In genomic region chr10:104660298-104660697, GRCm38 (mm10) we compare ENCODE assay signal across 25 mouse cellular contexts.
DNase-seq lines count a peak whose midpoint lies in the region; ATAC-seq and TF ChIP-seq lines count a peak whose summit lies in the region.
"Had no signal": no experiment of that assay in that cellular context is flagged by ENCODE, and none has a peak within 500 bp of the region (broad histone marks: within the 10 kb centered on the region; RNA-seq: fewer than 3 reads in every experiment).

No protein-coding gene starts in this region.

- H3K9ac ChIP-seq in midbrain, embryonic 14.5 days (replicated peaks; ENCODE audit: low read length) = no peak overlapping the region
- H3K9ac ChIP-seq in midbrain, embryonic 11.5 days (ENCODE audit: low read length) = no peak overlapping the region
- H3K9ac ChIP-seq: heart, embryonic 13.5 days; hindbrain, embryonic 15.5 days; liver, embryonic 15.5 days; lung, embryonic 15.5 days had no signal

- no peak for ATAC-seq in midbrain, embryonic 14.5 days (ENCODE audit: low FRiP score, low TSS enrichment)
- no peak for ATAC-seq in midbrain, embryonic 11.5 days (ENCODE audit: low FRiP score)
- no peak for ATAC-seq in megakaryocyte, adult 5-6 weeks (ENCODE audit: poor library complexity, severe bottlenecking)
- ATAC-seq: forebrain, embryonic 16.5 days; intestine, postnatal 0 days had no signal

- no peaks in the 10 kb centered on the region for H3K27me3 ChIP-seq in midbrain, embryonic 14.5 days (ENCODE audit: control insufficient read depth, insufficient read depth, low read length)
- H3K27me3 ChIP-seq in midbrain, embryonic 11.5 days (ENCODE audit: control insufficient read depth, insufficient read depth, low read length) = no peaks in the 10 kb centered on the region
- H3K27me3 ChIP-seq: heart, embryonic 13.5 days; hindbrain, embryonic 15.5 days; liver, embryonic 15.5 days; lung, embryonic 15.5 days had no signal

- H3K4me2 ChIP-seq in midbrain, embryonic 14.5 days (ENCODE audit: low read length) = no peak overlapping the region
- no peak overlapping the region for H3K4me2 ChIP-seq in midbrain, embryonic 11.5 days
- H3K4me2 ChIP-seq: heart, embryonic 13.5 days; hindbrain, embryonic 15.5 days; liver, embryonic 15.5 days; lung, embryonic 15.5 days had no signal

- H3K27ac ChIP-seq in midbrain, embryonic 14.5 days (replicated peaks; ENCODE audit: low read depth, low read length) = no peak overlapping the region
- H3K27ac ChIP-seq in midbrain, embryonic 11.5 days (ENCODE audit: low read depth, low read length) = no peak overlapping the region
- H3K27ac ChIP-seq: forebrain, embryonic 10.5 days; heart, adult 2 months; heart, embryonic 13.5 days; hindbrain, embryonic 15.5 days; liver, embryonic 15.5 days; lung, embryonic 15.5 days had no signal

- H3K9me3 ChIP-seq in midbrain, embryonic 14.5 days (ENCODE audit: control insufficient read depth, low read length) = no peaks in the 10 kb centered on the region
- H3K9me3 ChIP-seq in midbrain, embryonic 11.5 days (ENCODE audit: control insufficient read depth, low read length) = no peaks in the 10 kb centered on the region
- H3K9me3 ChIP-seq: forebrain, embryonic 10.5 days; heart, embryonic 13.5 days; hindbrain, embryonic 15.5 days; liver, embryonic 15.5 days; lung, embryonic 15.5 days had no signal

- peak; percentile 33 for DNase-seq in midbrain, embryonic 14.5 days
- no peak for DNase-seq in midbrain, embryonic 11.5 days (ENCODE audit: low spot score, missing footprints)
- DNase-seq in brain, embryonic 14.5 days (ENCODE audit: low read depth) = peak; percentile 45
- peak; percentile 66 for DNase-seq in embryo, embryonic 11 days
- peak; percentile 70 for DNase-seq in forelimb bud, embryonic 11.5 days (ENCODE audit: low read depth, low spot score)
- no peak for DNase-seq in kidney, postnatal 25 days
- DNase-seq in right cerebral cortex, postnatal 10 days (ENCODE audit: low spot score in 2 of 2) = no peak
- DNase-seq: adrenal gland, postnatal 10 days; cerebellum, adult 9-11 months; gastrocnemius, postnatal 36 days; heart, adult 2 months; heart, postnatal 14 days; kidney, postnatal 36 days; liver; lung, postnatal 36 days; right cerebral cortex, postnatal 25 days; spleen, adult 18-20 months had no signal

- H3K4me3 ChIP-seq in midbrain, embryonic 14.5 days (replicated peaks; ENCODE audit: low read depth, low read length) = no peak overlapping the region
- H3K4me3 ChIP-seq in midbrain, embryonic 11.5 days (ENCODE audit: low read depth, low read length) = no peak overlapping the region
- H3K4me3 ChIP-seq: forebrain, embryonic 10.5 days; heart, adult 2 months; heart, embryonic 13.5 days; hindbrain, embryonic 15.5 days; liver, embryonic 15.5 days; lung, embryonic 15.5 days had no signal

- 70% methylated on average over 7 of the region's 7 CpGs for WGBS in midbrain, embryonic 14.5 days
- 81% methylated on average over 7 of the region's 7 CpGs for WGBS in midbrain, embryonic 11.5 days

- H3K36me3 ChIP-seq in midbrain, embryonic 14.5 days (ENCODE audit: control insufficient read depth, insufficient read depth, low read length) = no peaks in the 10 kb centered on the region
- H3K36me3 ChIP-seq in midbrain, embryonic 11.5 days (ENCODE audit: control insufficient read depth, insufficient read depth, low read length) = no peaks in the 10 kb centered on the region
- H3K36me3 ChIP-seq: forebrain, embryonic 10.5 days; heart, embryonic 13.5 days; hindbrain, embryonic 15.5 days; liver, embryonic 15.5 days; lung, embryonic 15.5 days had no signal

- no peaks in the 10 kb centered on the region for H3K4me1 ChIP-seq in midbrain, embryonic 14.5 days (ENCODE audit: control insufficient read depth, insufficient read depth, low read length)
- no peaks in the 10 kb centered on the region for H3K4me1 ChIP-seq in midbrain, embryonic 11.5 days (ENCODE audit: control insufficient read depth, insufficient read depth, low read length)
- H3K4me1 ChIP-seq: forebrain, embryonic 10.5 days; liver, embryonic 15.5 days; lung, embryonic 15.5 days had no signal

- TF ChIP-seq POLR2A in brain, embryonic 14.5 days (IDR thresholded peaks at IDR 0.05; ENCODE audit: borderline replicate concordance, extremely low read depth, insufficient read depth, insufficient read length, poor library complexity, severe bottlenecking) = no peak

- no peak for TF ChIP-seq CTCF in brain, embryonic 14.5 days (IDR thresholded peaks at IDR 0.05; ENCODE audit: borderline replicate concordance, extremely low read depth, insufficient read depth, insufficient read length)

Comparison
In these comparisons a context has a peak if more than half of its experiments do, and no peak if none do; other contexts are left out.
1. DNase-seq: peak in midbrain, embryonic 14.5 days (single experiment), brain, embryonic 14.5 days (single experiment), embryo, embryonic 11 days (single experiment) and forelimb bud, embryonic 11.5 days (single experiment); none in midbrain, embryonic 11.5 days (single experiment), kidney, postnatal 25 days (0 of 2) and right cerebral cortex, postnatal 10 days (0 of 2).